Mouse (Mus musculus) neural tube, embryonic 11.5 days (tissue): ENCODE data around the gene Ephb1. TPM values are rescaled to one million over a fixed set of nuclear protein-coding genes. Genes with fewer than 3 reads are reported as not detected.

Source experiments
- ATAC-seq: fragments of 200-750 bp; cut with Nextera tagmentation; 2 replicates; pipeline ENCODE4 v1.8.0; 2017; ENCODE audit warnings: moderate number of reproducible peaks, mild to moderate bottlenecking, moderate TSS enrichment, moderate library complexity; ENCODE audit not compliant: insufficient read depth, low FRiP score, low TSS enrichment
- DNase-seq: peaks from one replicate; pipeline ENCODE4 v3.0.0-alpha.2; 2015; ENCODE audit warnings: low spot score
- H3K27ac ChIP-seq: fragments of 300-500 bp; sonication (generic); 2 replicates; pipeline ENCODE4 v1.5.1; 2014; ENCODE audit warnings: low read depth, mild to moderate bottlenecking, low read length
- H3K27me3 ChIP-seq: fragments of 300-500 bp; sonication (generic); 2 replicates; pipeline ENCODE4 v1.6.1; 2014; ENCODE audit warnings: mild to moderate bottlenecking, low read length, mixed read lengths; ENCODE audit not compliant: control insufficient read depth, insufficient read depth
- H3K36me3 ChIP-seq: fragments of 300-500 bp; sonication (generic); 2 replicates; pipeline ENCODE4 v1.6.1; 2014; ENCODE audit warnings: mild to moderate bottlenecking, low read length, moderate library complexity, mixed read lengths; ENCODE audit not compliant: control insufficient read depth, insufficient read depth
- H3K4me1 ChIP-seq: fragments of 300-500 bp; sonication (generic); 2 replicates; pipeline ENCODE4 v1.6.1; 2014; ENCODE audit warnings: low read length, mixed read lengths; ENCODE audit not compliant: control insufficient read depth, insufficient read depth
- H3K4me2 ChIP-seq: fragments of 300-500 bp; sonication (generic); 2 replicates; pipeline ENCODE4 v1.6.1; 2014; ENCODE audit warnings: low read depth, mild to moderate bottlenecking, moderate library complexity
- H3K4me3 ChIP-seq: fragments of 300-500 bp; sonication (generic); 2 replicates; pipeline ENCODE4 v1.5.1; 2014; ENCODE audit warnings: low read depth, low read length
- H3K9ac ChIP-seq: fragments of 300-500 bp; sonication (generic); 2 replicates; pipeline ENCODE4 v1.6.1; 2014; ENCODE audit warnings: mild to moderate bottlenecking, low read length
- H3K9me3 ChIP-seq: fragments of 300-500 bp; sonication (generic); 2 replicates; pipeline ENCODE4 v1.6.1; 2016; ENCODE audit warnings: low read length; ENCODE audit not compliant: control insufficient read depth
- WGBS: fragments of 180-500 bp; shearing (Covaris S2); extraction: QIAGEN DNeasy Blood & Tissue Kit; methylation state at CpG from one replicate; pipeline ENCODE4 v1.1.7; 2014; 5-methylcytosine and 5-hydroxymethylcytosine counted together
- polyA plus RNA-seq: library from polyadenylated mRNA; unstranded; fragments of >200 nt; fragmentation: Nextera tagmentation; extraction: Ambion mirVana; gene quantifications from 2 replicates; pipeline ENCODE4 v1.2.1, GENCODE M21; 2014

Ephb1 gene
- polyA plus RNA-seq, 1 experiment from 2014 or later: 11.2 TPM

DNA sequence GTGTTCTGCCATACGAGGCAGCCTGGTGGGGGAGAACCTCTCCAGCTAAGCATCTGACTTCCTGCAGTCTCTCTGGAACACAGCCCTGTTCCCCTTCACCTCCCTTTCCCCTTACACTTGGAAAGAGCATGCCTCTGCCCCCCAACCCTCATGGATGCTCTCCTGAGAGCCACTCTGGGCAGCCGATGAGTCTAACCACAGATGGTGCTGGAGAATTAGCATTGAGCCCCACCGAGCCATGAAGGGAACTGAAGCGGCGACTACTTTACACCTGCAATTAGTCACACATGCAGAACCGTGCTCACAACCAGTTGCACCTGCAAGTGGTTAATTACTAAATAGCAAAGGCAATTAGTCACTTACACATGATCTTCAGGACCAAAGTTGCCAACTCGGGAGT is 184.8 kb downstream of the Ephb1 start:
- no peaks in the 10 kb centered on the region for H3K36me3 ChIP-seq
- H3K4me2 ChIP-seq: no peak overlapping the region
- no peaks in the 10 kb centered on the region for H3K4me1 ChIP-seq
- ATAC-seq: no peak
- H3K4me3 ChIP-seq: no peak overlapping the region
- no peak overlapping the region for H3K9ac ChIP-seq
- no peak overlapping the region for H3K27ac ChIP-seq
- H3K9me3 ChIP-seq: no peaks in the 10 kb centered on the region
- WGBS: 77% methylated on average over 7 of the region's 7 CpGs
- no peaks in the 10 kb centered on the region for H3K27me3 ChIP-seq
- no peak for DNase-seq

DNA sequence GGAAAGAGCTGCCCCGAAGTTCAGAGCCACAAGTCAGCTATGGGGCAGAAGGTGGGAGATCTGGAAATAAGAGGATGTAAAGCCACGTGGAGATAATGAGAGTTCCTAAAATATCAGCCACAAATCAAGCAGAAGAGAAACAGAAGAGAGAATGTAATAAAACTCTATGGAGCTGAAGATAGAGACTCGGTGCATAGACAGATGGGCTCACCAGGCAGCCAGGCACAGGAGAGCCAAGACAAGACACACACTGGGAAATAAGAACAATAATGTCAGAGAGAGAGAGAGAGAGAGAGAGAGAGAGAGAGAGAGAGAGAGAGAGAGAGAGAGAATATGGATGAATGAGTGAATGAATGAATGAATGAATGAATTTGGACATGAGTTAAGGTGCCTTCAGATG is 198.6 kb downstream of the Ephb1 start:
- Histone ChIP-seq H3K27me3 (no peaks in the 10 kb centered on the region), H3K9ac (no peak overlapping the region), H3K36me3 (no peaks in the 10 kb centered on the region), H3K4me3 (no peak overlapping the region), H3K4me2 (no peak overlapping the region), H3K4me1 (no peaks in the 10 kb centered on the region), H3K27ac (no peak overlapping the region), H3K9me3 (no peaks in the 10 kb centered on the region)
- DNase-seq (no peak), ATAC-seq (no peak)
- WGBS: 77% methylated on average over 3 of the region's 3 CpGs

DNA sequence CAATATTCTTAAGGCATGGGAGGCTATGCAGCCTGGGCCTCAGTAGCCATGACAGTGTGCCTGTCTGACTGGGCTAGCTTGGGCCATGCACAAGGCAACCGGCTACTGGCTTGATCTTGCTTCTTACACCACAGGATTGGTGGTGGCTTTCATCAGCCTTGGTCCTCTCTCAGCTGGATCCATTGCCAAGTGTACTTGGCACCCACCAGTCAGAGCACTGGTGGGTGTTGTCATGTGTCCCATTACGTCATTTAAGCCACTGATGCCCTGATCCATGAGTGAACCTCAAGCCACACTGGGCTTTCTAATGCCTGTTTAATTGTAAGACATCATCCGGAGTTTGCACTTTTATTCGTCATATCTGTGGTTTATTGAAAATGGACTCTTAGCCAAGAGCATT is 215.3 kb downstream of the Ephb1 start:
- H3K27ac ChIP-seq: no peak overlapping the region
- no peaks in the 10 kb centered on the region for H3K9me3 ChIP-seq
- H3K4me3 ChIP-seq: no peak overlapping the region
- DNase-seq: no peak
- 92% methylated on average over 4 of the region's 4 CpGs for WGBS
- no peaks in the 10 kb centered on the region for H3K4me1 ChIP-seq
- H3K27me3 ChIP-seq: no peaks in the 10 kb centered on the region
- no peak overlapping the region for H3K9ac ChIP-seq
- no peak for ATAC-seq
- no peak overlapping the region for H3K4me2 ChIP-seq
- no peaks in the 10 kb centered on the region for H3K36me3 ChIP-seq

DNA sequence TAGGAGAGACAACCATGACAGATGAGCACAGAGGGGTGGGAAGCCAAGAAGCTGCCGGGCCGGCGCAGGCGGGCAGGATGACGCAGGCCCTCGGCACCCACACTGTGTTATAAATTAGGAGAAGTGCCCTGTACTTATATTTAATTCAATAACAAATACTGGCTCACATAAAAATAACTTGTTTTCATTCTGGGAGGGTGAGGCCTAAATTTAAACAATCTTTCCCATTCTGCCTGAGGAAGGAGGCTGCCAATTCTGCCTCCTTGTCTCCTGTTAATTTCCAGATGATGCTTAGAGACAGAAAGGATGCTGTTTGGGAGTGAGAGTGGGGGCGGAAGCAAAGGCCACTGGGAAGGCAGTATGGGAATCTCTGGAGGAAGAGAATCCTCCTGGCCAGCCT is 215.8 kb downstream of the Ephb1 start:
- Histone ChIP-seq H3K27me3 (no peaks in the 10 kb centered on the region), H3K4me3 (no peak overlapping the region), H3K9ac (no peak overlapping the region), H3K36me3 (no peaks in the 10 kb centered on the region), H3K27ac (no peak overlapping the region), H3K9me3 (no peaks in the 10 kb centered on the region), H3K4me2 (no peak overlapping the region), H3K4me1 (no peaks in the 10 kb centered on the region)
- WGBS: 85% methylated on average over 7 of the region's 7 CpGs
- no peak for DNase-seq
- ATAC-seq: no peak

DNA sequence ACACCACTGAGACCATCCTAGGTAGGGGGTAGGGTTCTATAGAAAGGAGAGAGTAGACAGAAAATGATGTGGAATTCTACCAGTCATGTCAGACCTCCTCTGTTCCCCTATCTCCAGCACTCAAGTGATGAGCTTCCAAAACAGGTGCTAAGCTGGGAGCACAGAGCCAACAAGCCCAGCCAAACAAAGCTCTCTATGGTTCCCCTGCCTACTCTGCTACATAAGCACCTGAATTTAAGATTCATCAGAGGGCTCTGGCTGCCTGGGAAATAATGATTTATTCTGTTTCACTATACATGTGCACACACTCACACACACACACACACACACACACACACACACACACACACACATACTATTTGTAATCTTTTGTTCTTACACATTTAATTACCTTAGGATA is 216.3 kb downstream of the Ephb1 start:
- no peak for ATAC-seq
- no peak overlapping the region for H3K9ac ChIP-seq
- no peak overlapping the region for H3K4me3 ChIP-seq
- no peak overlapping the region for H3K4me2 ChIP-seq
- no peaks in the 10 kb centered on the region for H3K36me3 ChIP-seq
- H3K27ac ChIP-seq: no peak overlapping the region
- no peaks in the 10 kb centered on the region for H3K9me3 ChIP-seq
- H3K4me1 ChIP-seq: no peaks in the 10 kb centered on the region
- no peak for DNase-seq
- H3K27me3 ChIP-seq: no peaks in the 10 kb centered on the region

DNA sequence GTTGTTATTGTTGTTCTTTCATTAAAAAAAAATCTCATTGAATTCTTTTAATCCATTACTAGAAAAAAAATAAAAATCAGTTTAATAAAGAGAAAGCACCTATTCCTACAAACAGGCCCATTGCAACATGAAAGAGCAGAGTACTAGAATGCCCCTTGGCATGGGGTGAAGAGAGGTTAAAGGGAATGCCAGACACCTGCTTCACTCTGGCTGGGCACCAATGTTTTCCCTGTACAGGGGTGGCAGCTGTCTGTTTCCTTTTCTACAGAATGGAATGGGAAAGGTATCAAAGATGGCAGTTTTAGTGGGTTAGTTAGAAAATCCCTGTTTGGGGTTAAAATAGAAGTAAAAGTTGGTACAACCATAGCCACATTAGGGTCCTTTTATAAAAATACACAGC is 224.0 kb downstream of the Ephb1 start:
- no peak overlapping the region for H3K9ac ChIP-seq
- no peaks in the 10 kb centered on the region for H3K36me3 ChIP-seq
- no peaks in the 10 kb centered on the region for H3K27me3 ChIP-seq
- no peaks in the 10 kb centered on the region for H3K9me3 ChIP-seq
- ATAC-seq: no peak
- no peaks in the 10 kb centered on the region; the same call in 1 of the 2 replicates for H3K4me1 ChIP-seq
- H3K27ac ChIP-seq: no peak overlapping the region
- no peak overlapping the region for H3K4me2 ChIP-seq
- DNase-seq: no peak
- H3K4me3 ChIP-seq: no peak overlapping the region

DNA sequence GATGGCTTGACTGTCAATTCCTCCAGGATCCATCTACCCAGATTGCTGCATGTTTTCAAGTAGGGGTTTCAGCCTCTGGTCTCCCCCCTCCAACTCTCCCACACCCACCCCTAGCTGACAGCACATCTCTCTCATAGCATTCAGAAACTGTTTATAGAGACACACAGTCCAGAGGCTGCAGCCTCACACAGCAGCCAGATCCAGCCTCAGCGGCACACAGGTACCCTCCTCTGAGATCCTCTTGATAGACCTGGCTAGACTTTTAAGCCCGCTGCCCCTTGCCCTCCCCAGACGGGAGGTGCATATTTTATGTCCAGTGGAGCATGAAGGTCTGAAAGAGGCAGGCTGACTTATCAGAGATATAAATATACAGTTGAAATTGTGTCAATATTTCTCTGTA is 228.0 kb downstream of the Ephb1 start:
- Histone ChIP-seq H3K4me1 (no peaks in the 10 kb centered on the region; the same call in 1 of the 2 replicates), H3K4me2 (no peak overlapping the region), H3K27ac (no peak overlapping the region), H3K27me3 (no peaks in the 10 kb centered on the region), H3K9me3 (no peaks in the 10 kb centered on the region), H3K9ac (no peak overlapping the region), H3K4me3 (no peak overlapping the region), H3K36me3 (no peaks in the 10 kb centered on the region)
- DNase-seq (no peak), ATAC-seq (no peak)
- WGBS: 60% methylated on average over 3 of the region's 3 CpGs

DNA sequence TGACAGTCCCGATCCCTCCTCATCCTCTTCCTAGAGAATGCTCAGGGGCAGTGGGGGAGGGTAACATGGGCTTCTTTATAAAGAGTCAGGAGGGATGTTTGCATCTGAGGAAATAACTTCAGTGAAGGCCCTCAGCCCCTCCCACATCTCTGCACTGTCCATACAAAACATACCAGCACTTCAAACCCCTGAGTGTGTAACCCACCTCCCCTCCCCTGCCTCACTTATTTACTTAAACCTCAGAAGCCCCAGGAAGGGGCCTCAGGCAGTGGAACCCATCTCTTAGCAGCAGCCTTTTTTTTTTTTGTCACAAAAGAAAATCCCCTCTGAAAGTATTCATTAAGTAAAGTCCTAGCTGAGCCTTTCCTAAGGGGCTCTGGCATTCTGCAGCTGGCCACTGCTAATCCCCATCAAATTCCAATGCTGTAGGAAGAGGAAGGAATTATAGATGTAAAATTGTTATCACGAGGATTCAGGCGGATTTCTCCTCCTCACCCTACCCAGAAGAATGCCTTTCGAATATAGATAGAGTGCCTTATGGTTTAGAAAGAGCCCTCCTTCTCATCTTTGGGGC is 231.5 kb downstream of the Ephb1 start:
- Histone ChIP-seq H3K4me3 (no peak overlapping the region), H3K4me1 (no peaks in the 10 kb centered on the region; the same call in 1 of the 2 replicates), H3K27me3 (no peaks in the 10 kb centered on the region), H3K36me3 (no peaks in the 10 kb centered on the region), H3K4me2 (no peak overlapping the region), H3K9ac (no peak overlapping the region), H3K27ac (no peak overlapping the region), H3K9me3 (no peaks in the 10 kb centered on the region)
- DNase-seq (no peak), ATAC-seq (no peak)
- 55% methylated on average over 4 of the region's 4 CpGs for WGBS

DNA sequence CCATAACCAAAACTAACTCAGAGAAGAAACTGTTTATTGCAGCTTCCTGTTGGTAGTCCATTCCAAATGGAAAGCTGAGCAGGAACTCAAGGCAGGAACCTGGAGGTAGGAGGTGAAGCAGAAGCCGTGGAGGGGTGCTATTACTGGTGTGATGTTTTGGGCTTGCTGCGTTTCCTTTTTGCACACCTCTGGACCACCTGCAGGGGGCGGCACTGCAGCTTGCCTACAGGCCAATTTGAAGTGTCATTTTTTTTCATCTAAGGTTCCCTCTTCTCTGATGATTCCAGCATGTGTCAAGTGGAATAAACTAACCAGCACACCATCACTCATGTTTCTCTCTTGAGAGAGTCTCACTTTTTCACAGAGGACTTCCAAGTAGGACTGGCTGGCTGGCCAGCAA is 235.1 kb downstream of the Ephb1 start:
- H3K36me3 ChIP-seq: no peaks in the 10 kb centered on the region
- DNase-seq (no peak), ATAC-seq (no peak)
- 80% methylated on average over 3 of the region's 3 CpGs for WGBS
- no peak overlapping the region for H3K4me2 ChIP-seq
- no peaks in the 10 kb centered on the region for H3K9me3 ChIP-seq
- H3K4me3 ChIP-seq: no peak overlapping the region
- H3K9ac ChIP-seq: no peak overlapping the region
- H3K27me3 ChIP-seq: no peaks in the 10 kb centered on the region
- H3K4me1 ChIP-seq: no peaks in the 10 kb centered on the region
- no peak overlapping the region for H3K27ac ChIP-seq
